Mouse (Mus musculus): Measurements from ENCODE around the gene Ccer1. TPM values are rescaled to one million over a fixed set of nuclear protein-coding genes. Genes with fewer than 3 reads are reported as not detected.
A peak's percentile ranks its signal among the peaks of the same experiment; 100 is the strongest.

Ccer1 gene
- total RNA-seq (2014; rRNA removed) (not detected in 2 replicates), polyA plus RNA-seq (2015; fragmentation: Nextera tagmentation; extraction: Ambion mirVana) (not detected in 2 replicates)

DNA sequence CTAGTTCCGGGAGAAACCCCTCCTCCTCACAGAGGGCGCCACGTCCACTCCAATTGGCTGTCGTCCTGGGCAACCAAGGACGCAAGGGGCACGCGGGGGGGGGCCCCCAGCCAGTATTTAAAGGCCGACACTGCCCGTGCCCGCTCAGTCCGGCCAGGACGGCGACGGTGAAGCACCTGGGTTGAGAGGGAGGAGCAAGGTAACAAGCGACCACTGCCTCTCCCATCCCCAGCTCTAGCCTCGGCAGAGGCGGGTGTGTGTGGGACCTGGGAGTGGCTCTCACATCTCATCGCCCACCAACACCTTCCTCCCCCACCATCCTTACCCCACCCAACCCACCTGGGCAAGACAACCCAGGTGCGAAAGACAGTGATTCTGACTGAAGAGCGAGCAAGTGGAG, at the start of gene Ccer1:
TSS of gene Ccer1 (plus strand) at position 147 of the 400 bp plus-strand sequence.
- WGBS, result 77% methylated on average over 20 of the region's 20 CpGs
- Histone ChIP-seq H3K36me3 (ENCODE audit: insufficient read depth, low read length) (no peaks in the 10 kb centered on the region), H3K9me3 (ENCODE audit: low read length) (no peaks in the 10 kb centered on the region), H3K9ac (replicated peaks; ENCODE audit: low read length, poor library complexity, severe bottlenecking) (no peak within 1 kb of the TSS), H3K4me1 (ENCODE audit: insufficient read depth, low read length) (no peaks in the 10 kb centered on the region), H3K4me3 (ENCODE audit: low read depth, low read length) (no peak within 1 kb of the TSS), H3K27me3 (ENCODE audit: insufficient read depth, low read length) (no peaks in the 10 kb centered on the region), H3K4me2 (ENCODE audit: low read depth, low read length, poor library complexity, severe bottlenecking) (no peak within 1 kb of the TSS), H3K27ac (ENCODE audit: low read depth, low read length) (no peak within 1 kb of the TSS)
- DNase-seq (ENCODE audit: low spot score) (no peak), ATAC-seq (ENCODE audit: low FRiP score) (peak; percentile 16; the same call in 1 of the 2 replicates)
- no peak for TF ChIP-seq CTCF (IDR thresholded peaks at IDR 0.05)

DNA sequence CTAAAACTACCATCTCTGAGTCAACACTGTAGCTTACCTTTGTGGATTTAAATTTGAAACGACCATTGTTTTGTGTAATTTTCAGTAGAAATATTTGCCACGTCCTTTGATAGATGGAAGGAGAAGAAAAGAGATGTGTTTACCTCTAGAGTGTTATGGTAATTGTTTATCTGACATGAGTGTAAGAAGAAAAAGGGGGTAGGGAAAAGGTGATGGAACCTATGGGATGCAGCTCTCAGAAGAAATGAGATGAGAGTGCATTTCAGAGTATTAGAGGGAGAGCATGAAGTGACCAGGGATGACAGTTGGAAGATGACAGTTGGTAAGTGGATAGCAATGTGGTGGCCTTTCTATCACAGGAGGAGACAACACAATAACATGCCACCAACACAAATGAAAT, 49.1 kb upstream of the Ccer1 start, which contains the start of gene Epyc:
TSS of gene Epyc (plus strand) at position 301 of the 400 bp plus-strand sequence.
- ATAC-seq (ENCODE audit: low FRiP score), result no peak
- 89% methylated on average over 2 of the region's 2 CpGs for WGBS
- Histone ChIP-seq H3K4me3 (ENCODE audit: low read depth, low read length) (no peak within 1 kb of the TSS), H3K9me3 (ENCODE audit: low read length) (no peaks in the 10 kb centered on the region), H3K27ac (ENCODE audit: low read depth, low read length) (no peak within 1 kb of the TSS), H3K9ac (replicated peaks; ENCODE audit: low read length, poor library complexity, severe bottlenecking) (no peak within 1 kb of the TSS), H3K4me1 (ENCODE audit: insufficient read depth, low read length) (no peaks in the 10 kb centered on the region), H3K36me3 (ENCODE audit: insufficient read depth, low read length) (no peaks in the 10 kb centered on the region), H3K4me2 (ENCODE audit: low read depth, low read length, poor library complexity, severe bottlenecking) (no peak within 1 kb of the TSS), H3K27me3 (ENCODE audit: insufficient read depth, low read length) (no peaks in the 10 kb centered on the region)
- TF ChIP-seq CTCF (IDR thresholded peaks at IDR 0.05), result no peak
- no peak for DNase-seq (ENCODE audit: low spot score)

DNA sequence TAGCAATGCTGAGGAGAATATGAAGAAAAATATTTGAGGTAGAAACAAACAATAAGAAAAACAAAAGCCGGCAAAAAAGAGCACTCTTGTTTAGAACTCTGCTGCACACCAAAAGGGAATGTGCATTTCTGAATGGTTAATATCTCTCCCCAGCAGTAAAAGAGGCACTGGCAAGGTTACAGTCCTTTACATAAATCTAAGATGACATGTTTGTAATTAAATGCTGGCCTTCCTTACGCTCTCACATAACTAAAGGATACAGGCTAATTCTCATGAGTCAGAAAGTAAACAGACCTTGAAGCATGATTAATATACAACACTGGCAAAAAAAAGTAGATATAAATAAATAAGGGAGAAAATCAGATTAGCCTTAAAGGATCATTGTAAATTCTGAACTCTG, 42.5 kb upstream of the Ccer1 start:
- TF ChIP-seq CTCF (IDR thresholded peaks at IDR 0.05), result no peak
- no peaks in the 10 kb centered on the region for H3K36me3 ChIP-seq (ENCODE audit: insufficient read depth, low read length)
- H3K4me3 ChIP-seq (ENCODE audit: low read depth, low read length), result no peak overlapping the region
- no peaks in the 10 kb centered on the region for H3K4me1 ChIP-seq (ENCODE audit: insufficient read depth, low read length)
- no peak overlapping the region for H3K27ac ChIP-seq (ENCODE audit: low read depth, low read length)
- H3K27me3 ChIP-seq (ENCODE audit: insufficient read depth, low read length), result no peaks in the 10 kb centered on the region
- no peak for ATAC-seq (ENCODE audit: low FRiP score)
- DNase-seq (ENCODE audit: low spot score), result peak; percentile 7
- no peak overlapping the region for H3K4me2 ChIP-seq (ENCODE audit: low read depth, low read length, poor library complexity, severe bottlenecking)
- no peaks in the 10 kb centered on the region for H3K9me3 ChIP-seq (ENCODE audit: low read length)
- no peak overlapping the region for H3K9ac ChIP-seq (replicated peaks; ENCODE audit: low read length, poor library complexity, severe bottlenecking)
- 63% methylated on average over 2 of the region's 2 CpGs for WGBS

DNA sequence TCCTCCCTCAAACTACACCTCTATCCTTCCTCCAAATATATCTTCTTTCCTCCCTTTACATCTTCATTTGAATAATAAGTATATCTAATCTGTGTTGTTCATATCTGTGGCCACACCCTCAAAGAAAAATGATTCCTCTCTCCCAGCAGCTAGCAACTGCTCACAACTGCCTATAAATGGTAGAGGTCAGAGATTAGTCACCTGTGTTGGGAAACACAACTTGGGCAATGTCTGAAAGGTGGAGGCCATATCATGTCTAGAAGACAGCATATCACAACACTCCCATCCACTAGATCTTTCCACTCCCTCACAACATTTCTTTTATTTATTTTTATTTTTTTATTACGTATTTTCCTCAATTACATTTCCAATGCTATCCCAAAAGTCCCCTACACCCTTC, 33.4 kb upstream of the Ccer1 start:
- no peaks in the 10 kb centered on the region for H3K27me3 ChIP-seq (ENCODE audit: insufficient read depth, low read length)
- ATAC-seq (ENCODE audit: low FRiP score), result no peak
- no peak for TF ChIP-seq CTCF (IDR thresholded peaks at IDR 0.05)
- DNase-seq (ENCODE audit: low spot score), result no peak
- no peaks in the 10 kb centered on the region for H3K4me1 ChIP-seq (ENCODE audit: insufficient read depth, low read length)
- H3K36me3 ChIP-seq (ENCODE audit: insufficient read depth, low read length), result no peaks in the 10 kb centered on the region
- 92% methylated on average over 1 of the region's 1 CpGs for WGBS
- no peaks in the 10 kb centered on the region for H3K9me3 ChIP-seq (ENCODE audit: low read length)
- H3K27ac ChIP-seq (ENCODE audit: low read depth, low read length), result no peak overlapping the region
- no peak overlapping the region for H3K9ac ChIP-seq (replicated peaks; ENCODE audit: low read length, poor library complexity, severe bottlenecking)
- H3K4me2 ChIP-seq (ENCODE audit: low read depth, low read length, poor library complexity, severe bottlenecking), result no peak overlapping the region
- no peak overlapping the region for H3K4me3 ChIP-seq (ENCODE audit: low read depth, low read length)

DNA sequence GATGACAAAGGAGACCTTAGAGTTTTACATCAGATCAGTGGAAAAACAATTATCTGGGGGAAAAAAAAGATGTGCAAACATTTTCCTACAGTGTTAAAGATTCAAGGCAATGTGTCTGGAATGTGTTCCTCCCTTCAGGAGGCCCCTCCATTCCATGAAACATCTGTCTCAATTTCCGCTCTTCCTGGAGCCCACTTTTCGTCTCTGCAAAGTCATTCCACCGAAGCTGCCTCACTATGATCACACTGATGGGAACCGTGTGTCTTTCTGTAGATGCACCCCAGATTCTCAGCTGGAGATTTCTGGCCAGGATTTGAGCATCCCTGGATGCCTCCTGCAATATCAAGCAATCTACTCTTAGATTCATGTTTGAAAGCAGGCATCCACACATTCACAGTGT, 24.2 kb upstream of the Ccer1 start:
- Histone ChIP-seq H3K9me3 (ENCODE audit: low read length) (no peaks in the 10 kb centered on the region), H3K27me3 (ENCODE audit: insufficient read depth, low read length) (no peaks in the 10 kb centered on the region), H3K4me3 (ENCODE audit: low read depth, low read length) (no peak overlapping the region), H3K4me1 (ENCODE audit: insufficient read depth, low read length) (no peaks in the 10 kb centered on the region), H3K9ac (replicated peaks; ENCODE audit: low read length, poor library complexity, severe bottlenecking) (no peak overlapping the region), H3K27ac (ENCODE audit: low read depth, low read length) (no peak overlapping the region), H3K36me3 (ENCODE audit: insufficient read depth, low read length) (no peaks in the 10 kb centered on the region), H3K4me2 (ENCODE audit: low read depth, low read length, poor library complexity, severe bottlenecking) (no peak overlapping the region)
- no peak for TF ChIP-seq CTCF (IDR thresholded peaks at IDR 0.05)
- ATAC-seq (ENCODE audit: low FRiP score) (no peak), DNase-seq (ENCODE audit: low spot score) (no peak)
- 68% methylated on average over 4 of the region's 4 CpGs for WGBS

DNA sequence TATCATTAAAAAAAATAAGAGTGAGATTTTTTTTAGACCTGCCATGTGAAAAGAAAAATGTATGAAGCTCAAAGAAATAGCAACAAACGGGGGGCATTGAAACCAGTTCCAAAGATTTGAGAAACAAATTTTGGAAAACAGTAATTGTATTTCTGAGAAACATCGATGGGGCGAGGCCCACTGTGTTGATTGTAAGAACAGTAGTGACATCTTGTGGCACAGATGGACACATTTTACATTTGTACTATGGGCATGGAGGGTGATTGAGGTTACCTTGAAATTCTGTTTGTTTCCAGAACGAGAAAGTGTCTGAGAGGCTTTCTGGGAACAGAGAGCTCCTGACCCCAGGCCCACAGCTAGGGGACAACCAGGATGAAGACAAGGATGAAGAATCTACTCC, 22.7 kb upstream of the Ccer1 start:
- TF ChIP-seq CTCF (IDR thresholded peaks at IDR 0.05), result peak; percentile 75
- no peak overlapping the region for H3K4me2 ChIP-seq (ENCODE audit: low read depth, low read length, poor library complexity, severe bottlenecking)
- H3K4me1 ChIP-seq (ENCODE audit: insufficient read depth, low read length), result no peaks in the 10 kb centered on the region
- DNase-seq (ENCODE audit: low spot score) (peak; percentile 62), ATAC-seq (ENCODE audit: low FRiP score) (no peak)
- no peak overlapping the region for H3K4me3 ChIP-seq (ENCODE audit: low read depth, low read length)
- no peaks in the 10 kb centered on the region for H3K27me3 ChIP-seq (ENCODE audit: insufficient read depth, low read length)
- H3K9ac ChIP-seq (replicated peaks; ENCODE audit: low read length, poor library complexity, severe bottlenecking), result no peak overlapping the region
- no peaks in the 10 kb centered on the region for H3K36me3 ChIP-seq (ENCODE audit: insufficient read depth, low read length)
- H3K27ac ChIP-seq (ENCODE audit: low read depth, low read length), result no peak overlapping the region
- no peaks in the 10 kb centered on the region for H3K9me3 ChIP-seq (ENCODE audit: low read length)
- WGBS, result 63% methylated on average over 4 of the region's 4 CpGs

Measured in midbrain, postnatal 0 days (tissue).